Mouse (Mus musculus) ES-E14 (cell line): ENCODE data around the gene Rab37. TPM values are rescaled to one million over a fixed set of nuclear protein-coding genes. Genes with fewer than 3 reads are reported as not detected.

ENCODE experiments used
- DNase-seq: peaks from one replicate; pipeline ENCODE4 v3.0.0-alpha.2; 2013; ENCODE audit warnings: low read depth, low spot score
- H3K27ac ChIP-seq: 2 replicates; pipeline ENCODE4 v1.5.1; 2012; ENCODE audit warnings: low read depth, mild to moderate bottlenecking, low read length, moderate library complexity, mixed read lengths; ENCODE audit not compliant: poor library complexity, insufficient read depth, severe bottlenecking
- H3K36me3 ChIP-seq: 2 replicates; pipeline ENCODE4 v1.6.1; 2012; ENCODE audit warnings: mild to moderate bottlenecking, low read length, moderate library complexity, mixed read lengths; ENCODE audit not compliant: control insufficient read depth, poor library complexity, insufficient read depth, severe bottlenecking
- H3K4me1 ChIP-seq, 2 experiments: fragments of 150-350 bp in 1 of 2; sonication (generic) in 1 of 2; 2 replicates each; pipeline ENCODE4 v1.6.1; 2012; ENCODE audit warnings: low read length in 2 of 2, mild to moderate bottlenecking in 1 of 2, mixed read lengths in 1 of 2; ENCODE audit not compliant: control insufficient read depth in 2 of 2, insufficient read depth in 2 of 2, poor library complexity in 1 of 2
- H3K4me3 ChIP-seq, 2 experiments: fragments of 150-350 bp in 1 of 2; sonication (generic) in 1 of 2; 2 replicates each; pipeline ENCODE4 v1.5.1; 2012; ENCODE audit warnings: low read length in 2 of 2, low read depth in 1 of 2, mild to moderate bottlenecking in 1 of 2, mixed read lengths in 1 of 2; ENCODE audit not compliant: insufficient read depth in 1 of 2, poor library complexity in 1 of 2, severe bottlenecking in 1 of 2
- H3K9ac ChIP-seq: 2 replicates; pipeline ENCODE4 v1.6.1; 2012; ENCODE audit warnings: low read depth, mild to moderate bottlenecking, low read length, mixed read lengths; ENCODE audit not compliant: poor library complexity, insufficient read depth, severe bottlenecking
- H3K9me3 ChIP-seq: fragments of 150-350 bp; sonication (generic); 2 replicates; pipeline ENCODE4 v1.6.1; 2012; ENCODE audit warnings: low read depth, mild to moderate bottlenecking, low read length; ENCODE audit not compliant: control insufficient read depth, insufficient read depth
- CHD2 ChIP-seq: IDR thresholded peaks from 2 replicates; pipeline ENCODE4 v1.6.1; 2014; ENCODE audit warnings: mild to moderate bottlenecking, low read depth, low read length, inconsistent platforms
- HCFC1 ChIP-seq: IDR thresholded peaks from 2 replicates; pipeline ENCODE4 v1.6.1; 2012; ENCODE audit warnings: low read length, inconsistent platforms, borderline replicate concordance; ENCODE audit not compliant: insufficient read depth
- MAFK ChIP-seq: IDR thresholded peaks from 2 replicates; pipeline ENCODE4 v1.6.1; 2014; ENCODE audit warnings: mild to moderate bottlenecking, low read depth, low read length, inconsistent platforms; ENCODE audit not compliant: insufficient read depth
- ZC3H11A ChIP-seq: IDR thresholded peaks from 2 replicates; pipeline ENCODE4 v1.6.1; 2012; ENCODE audit warnings: low read depth, mild to moderate bottlenecking, inconsistent platforms, low read length, borderline replicate concordance
- ZNF384 ChIP-seq: IDR thresholded peaks from 2 replicates; pipeline ENCODE4 v1.6.1; 2012; ENCODE audit warnings: low read depth, low read length, inconsistent platforms
- in situ Hi-C, 2 experiments: fragments of 600-800 bp; cut with MboI; formaldehyde crosslinking; loops; one replicate each; pipeline ENCODE4 v1.15.1; 2025; ENCODE audit warnings: low sequenced_read_pairs in 2 of 2, inconsistent platforms in 1 of 2; ENCODE audit not compliant: unreplicated experiment in 2 of 2
- total RNA-seq: library from RNA; depleted of rRNA; stranded (reverse); fragments of 300-350 nt; gene quantifications from 2 replicates; pipeline ENCODE4 v1.2.3, GENCODE M21; 2012

Rab37 gene
- total RNA-seq, 1 experiment, result 0.67 TPM

DNA sequence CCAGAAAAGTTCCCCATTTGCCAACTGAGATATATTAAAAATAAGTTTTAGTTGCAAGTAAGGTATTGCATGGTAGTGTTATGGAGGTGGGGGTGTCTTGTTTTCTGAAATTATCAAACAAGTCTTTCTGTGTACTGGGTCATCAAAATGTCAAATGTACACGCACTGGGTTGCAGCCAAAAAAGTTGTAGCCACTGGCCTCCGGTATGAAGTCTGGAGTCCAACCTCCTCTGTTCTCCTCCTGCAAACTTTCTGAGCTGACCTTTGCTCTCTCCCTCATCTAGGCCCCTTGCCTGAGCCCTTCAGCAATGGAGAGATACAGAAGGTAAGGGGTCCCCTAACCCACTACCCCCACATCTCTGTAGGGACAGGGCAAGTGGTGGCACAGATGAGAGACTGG, 87.5 kb downstream of the Rab37 start:
- DNase-seq, result no peak
- H3K36me3 ChIP-seq, result peaks cover 49% of the 10 kb centered on the region
- H3K9ac ChIP-seq, result no peak overlapping the region
- in situ Hi-C loops, result no loop called here
- no peak overlapping the region for H3K27ac ChIP-seq
- peaks cover 4 to 37% of the 10 kb centered on the region in 2 experiments; a peak in 3 of 4 replicates for H3K4me1 ChIP-seq
- no peak overlapping the region for H3K4me3 ChIP-seq
- TF ChIP-seq CHD2 (no peak), ZNF384 (no peak), HCFC1 (no peak), MAFK (no peak), ZC3H11A (no peak)
- H3K9me3 ChIP-seq, result no peaks in the 10 kb centered on the region

DNA sequence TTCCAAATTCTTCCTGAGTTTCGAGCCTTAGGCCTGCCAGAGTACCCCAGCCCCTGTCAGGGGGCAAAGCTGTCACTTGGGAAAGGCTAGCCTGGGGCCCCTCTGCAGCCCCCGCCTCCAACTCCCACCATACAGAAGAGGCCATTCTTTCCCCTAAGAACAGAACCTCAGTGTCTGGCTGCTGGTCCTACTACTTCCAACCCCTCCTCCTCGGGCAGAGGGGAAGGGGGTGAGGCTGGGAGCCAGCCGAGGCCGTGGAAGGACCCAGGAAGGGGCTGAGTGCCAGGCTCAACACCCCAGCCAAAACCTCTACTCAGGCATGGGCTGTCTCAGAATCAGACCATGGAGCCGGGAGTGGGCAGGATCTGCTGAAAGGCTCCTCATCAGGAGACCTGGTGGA, 88.0 kb downstream of the Rab37 start:
- H3K9me3 ChIP-seq, result no peaks in the 10 kb centered on the region
- H3K9ac ChIP-seq, result no peak overlapping the region
- peaks cover 49% of the 10 kb centered on the region for H3K36me3 ChIP-seq
- DNase-seq, result no peak
- in situ Hi-C loops, result no loop called here
- peaks cover 4 to 34% of the 10 kb centered on the region in 2 experiments; a peak in 3 of 4 replicates for H3K4me1 ChIP-seq
- H3K27ac ChIP-seq, result no peak overlapping the region
- no peak overlapping the region for H3K4me3 ChIP-seq
- TF ChIP-seq MAFK (no peak), CHD2 (no peak), ZC3H11A (no peak), HCFC1 (no peak), ZNF384 (no peak)

DNA sequence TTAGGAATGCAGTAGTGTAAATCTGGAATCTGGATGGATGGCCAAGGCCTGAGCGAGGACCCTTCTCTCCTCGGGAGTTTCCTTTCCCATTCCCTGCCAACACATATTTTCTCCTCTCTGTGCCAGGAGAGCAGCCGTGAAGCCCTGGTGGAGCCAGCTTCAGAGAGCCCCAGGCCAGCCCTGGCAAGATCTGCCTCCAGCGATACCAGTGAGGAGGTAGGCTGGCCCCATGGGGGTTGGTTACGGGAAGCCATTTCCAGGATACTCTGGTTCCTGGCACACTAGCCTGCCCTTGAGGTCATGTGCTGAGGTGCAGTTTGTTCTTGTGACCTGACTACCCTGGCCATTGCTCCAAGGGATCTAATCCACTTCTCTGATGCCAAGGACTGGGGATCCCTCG, 88.7 kb downstream of the Rab37 start:
- in situ Hi-C loops, result no loop called here
- Histone ChIP-seq H3K36me3 (peaks cover 49% of the 10 kb centered on the region), H3K9ac (no peak overlapping the region), H3K4me1 (peaks cover 4 to 28% of the 10 kb centered on the region in 2 experiments; a peak in 3 of 4 replicates), H3K4me3 (no peak overlapping the region), H3K9me3 (no peaks in the 10 kb centered on the region), H3K27ac (no peak overlapping the region)
- DNase-seq, result no peak
- TF ChIP-seq ZNF384 (no peak), CHD2 (no peak), ZC3H11A (no peak), HCFC1 (no peak), MAFK (no peak)

DNA sequence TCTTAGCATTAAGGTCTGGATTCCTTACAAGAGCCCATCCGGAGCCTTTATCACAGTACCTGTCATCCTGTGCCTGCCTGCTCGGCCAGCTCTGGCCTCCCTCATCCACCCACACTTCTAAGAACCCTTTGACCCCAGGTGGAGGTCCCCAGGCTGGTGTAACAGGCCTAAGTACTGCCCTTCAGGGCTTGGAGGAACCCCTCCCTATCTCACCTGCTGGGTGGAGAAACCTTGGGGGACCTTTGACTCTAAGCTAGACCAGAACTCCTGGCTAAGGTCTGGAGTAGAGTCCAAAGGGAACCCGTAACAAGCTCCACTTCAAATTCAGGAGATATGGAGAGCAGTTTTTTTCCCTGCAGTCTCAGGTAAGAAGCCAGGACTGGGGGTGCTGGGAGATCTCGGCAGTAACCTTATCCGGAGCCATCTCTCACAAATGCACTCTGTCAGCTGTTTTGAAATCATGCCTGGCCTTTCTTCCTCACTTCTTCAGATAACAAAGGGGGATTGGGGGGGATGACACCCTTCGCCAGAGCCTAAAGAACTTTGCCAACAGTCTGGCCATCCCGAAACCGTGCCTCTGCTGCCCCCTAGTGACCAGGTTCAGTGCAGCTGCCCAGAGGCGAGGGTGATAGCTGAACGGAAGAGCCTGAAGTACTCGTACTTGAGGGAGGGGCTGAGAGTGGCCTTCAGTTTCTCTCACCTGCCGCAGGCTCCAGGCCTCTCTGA, 90.8 kb downstream of the Rab37 start:
- H3K9me3 ChIP-seq, result no peaks in the 10 kb centered on the region
- H3K4me3 ChIP-seq, result no peak overlapping the region
- in situ Hi-C loops, result no loop called here
- DNase-seq, result peak; percentile 78
- no peak overlapping the region for H3K9ac ChIP-seq
- H3K4me1 ChIP-seq, result peaks cover 0 to 12% of the 10 kb centered on the region in 2 experiments; a peak in 2 of 4 replicates
- peaks cover 39% of the 10 kb centered on the region for H3K36me3 ChIP-seq
- TF ChIP-seq ZC3H11A (0 out of 2 replicates have a peak, but pooled peaks have one; percentile 22), CHD2 (no peak)
- no peak overlapping the region for H3K27ac ChIP-seq
